ENCODE assay signal across 8 mouse cellular contexts in genomic region chr6:122719942-122720341, GRCm38 (mm10). TPM values are rescaled to one million over a fixed set of nuclear protein-coding genes. Genes with fewer than 3 reads are reported as not detected.
DNase-seq lines count a peak whose midpoint lies in the region; ATAC-seq and TF ChIP-seq lines count a peak whose summit lies in the region.
"Had no signal": no experiment of that assay in that cellular context is flagged by ENCODE, and none has a peak within 500 bp of the region (broad histone marks: within the 10 kb centered on the region; RNA-seq: fewer than 3 reads in every experiment).

No protein-coding gene starts in this region.

- H3ac ChIP-seq in C2C12 (ENCODE audit: control insufficient read depth, insufficient read length, low read depth) = no peak overlapping the region

- WGBS in embryonic facial prominence, embryonic 14.5 days = 22% methylated on average over 2 of the region's 2 CpGs
- 32% methylated on average over 2 of the region's 2 CpGs for WGBS in limb, embryonic 10.5 days

- no peak overlapping the region for H3K9ac ChIP-seq in embryonic facial prominence, embryonic 14.5 days (ENCODE audit: low read depth, low read length)
- H3K9ac ChIP-seq: heart, embryonic 15.5 days had no signal

- no peaks in the 10 kb centered on the region for H3K9me3 ChIP-seq in embryonic facial prominence, embryonic 14.5 days (ENCODE audit: control insufficient read depth, low read length)
- no peaks in the 10 kb centered on the region for H3K9me3 ChIP-seq in limb, embryonic 10.5 days (replicated peaks)
- H3K9me3 ChIP-seq: heart, embryonic 15.5 days had no signal

- no peak overlapping the region for H3K4me2 ChIP-seq in embryonic facial prominence, embryonic 14.5 days (ENCODE audit: low read depth, low read length)
- H3K4me2 ChIP-seq: heart, embryonic 15.5 days had no signal

- peak; percentile 47; the same call in 1 of the 2 replicates for ATAC-seq in embryonic facial prominence, embryonic 14.5 days (ENCODE audit: low read depth)
- ATAC-seq in hematopoietic stem cell, adult 5-6 weeks (replicated peaks in 1 of 2; ENCODE audit: insufficient read depth in 1 of 2, low FRiP score in 2 of 2, low TSS enrichment in 1 of 2, low read depth in 1 of 2, poor library complexity in 2 of 2, severe bottlenecking in 2 of 2) = peak; percentile 56 to 86

- no peaks in the 10 kb centered on the region for H3K79me3 ChIP-seq in C2C12 (ENCODE audit: low read depth)

- no peaks in the 10 kb centered on the region for H3K79me2 ChIP-seq in C2C12 (ENCODE audit: control insufficient read depth, insufficient read depth)

- H3K27me3 ChIP-seq in C2C12 (ENCODE audit: control insufficient read depth, insufficient read depth, insufficient read length) = no peaks in the 10 kb centered on the region
- no peaks in the 10 kb centered on the region for H3K27me3 ChIP-seq in embryonic facial prominence, embryonic 14.5 days (replicated peaks; ENCODE audit: control insufficient read depth, insufficient read depth, low read length)
- H3K27me3 ChIP-seq in limb, embryonic 10.5 days (ENCODE audit: low read depth, poor library complexity, severe bottlenecking) = no peaks in the 10 kb centered on the region
- H3K27me3 ChIP-seq: heart, embryonic 15.5 days had no signal

- no peaks in the 10 kb centered on the region for H3K36me3 ChIP-seq in C2C12 (ENCODE audit: control insufficient read depth, insufficient read depth)
- no peaks in the 10 kb centered on the region for H3K36me3 ChIP-seq in embryonic facial prominence, embryonic 14.5 days (ENCODE audit: control insufficient read depth, insufficient read depth, low read length)
- H3K36me3 ChIP-seq in limb, embryonic 10.5 days = no peaks in the 10 kb centered on the region
- H3K36me3 ChIP-seq: heart, embryonic 15.5 days had no signal

- H3K27ac ChIP-seq in embryonic facial prominence, embryonic 14.5 days (replicated peaks; ENCODE audit: low read depth, low read length) = no peak overlapping the region
- no peak overlapping the region for H3K27ac ChIP-seq in limb, embryonic 10.5 days
- H3K27ac ChIP-seq: heart, embryonic 15.5 days had no signal

- H3K4me1 ChIP-seq in embryonic facial prominence, embryonic 14.5 days (ENCODE audit: control insufficient read depth, insufficient read depth, low read length) = no peaks in the 10 kb centered on the region
- peaks cover 4% of the 10 kb centered on the region for H3K4me1 ChIP-seq in limb, embryonic 10.5 days

- TF ChIP-seq CTCF in C2C12 (IDR thresholded peaks at IDR 0.05; ENCODE audit: control insufficient read depth, insufficient read depth, insufficient read length) = peak; percentile 38

- H3K4me3 ChIP-seq in C2C12 (ENCODE audit: insufficient read depth, poor library complexity, severe bottlenecking) = no peak overlapping the region
- H3K4me3 ChIP-seq in embryonic facial prominence, embryonic 14.5 days (ENCODE audit: low read depth, low read length) = no peak overlapping the region
- H3K4me3 ChIP-seq in limb, embryonic 10.5 days = no peak overlapping the region
- H3K4me3 ChIP-seq: heart, embryonic 15.5 days had no signal

- peak; percentile 91 for DNase-seq in 3T3-L1 (ENCODE audit: low read depth, low spot score)
- peak; percentile 71 to 85 for DNase-seq in adrenal gland, postnatal 36 days
- DNase-seq in embryonic facial prominence, embryonic 14.5 days (ENCODE audit: low spot score) = peak; percentile 73
- peak; percentile 63 for DNase-seq in limb, embryonic 10.5 days (ENCODE audit: low spot score)
- DNase-seq in retina, postnatal 1 day = peak; percentile 55

TF ChIP-seq in C2C12, 6 proteins besides CTCF, POLR2A, EP300 and RAD21:
- TF ChIP-seq MYOG (IDR thresholded peaks at IDR 0.05; ENCODE audit: control insufficient read depth, extremely low read depth, insufficient read length) (no peak), MYOD1 (IDR thresholded peaks at IDR 0.05; ENCODE audit: control insufficient read depth, insufficient read length, low read depth) (no peak), CEBPB (IDR thresholded peaks at IDR 0.05; ENCODE audit: low read depth) (no peak), USF1 (IDR thresholded peaks at IDR 0.05; ENCODE audit: low read depth) (no peak), MAX (IDR thresholded peaks at IDR 0.05) (no peak), FOSL1 (IDR thresholded peaks at IDR 0.05; ENCODE audit: insufficient read depth, low read length, poor library complexity, severe bottlenecking) (no peak)

RNA-seq across cellular contexts. Expression of gene Nanog, which starts 12.7 kb away (rescaled TPM):
- 0.27 TPM for polyA plus RNA-seq in C2C12 (2012; fragmentation: generic; extraction: Trizol)
- not detected for total RNA-seq in adrenal gland, postnatal 36 days (2021)
- polyA plus RNA-seq in embryonic facial prominence, embryonic 14.5 days (2014; fragmentation: Nextera tagmentation; extraction: Ambion mirVana) = 0.11 and 0.33 TPM in 2 replicates
- not detected in 2 replicates for total RNA-seq in hematopoietic stem cell, adult 5-6 weeks (2017)
- 0.11 TPM in 1 of 2 replicates, not detected in the other for polyA plus RNA-seq in limb, embryonic 10.5 days (2016; fragmentation: Nextera tagmentation; extraction: Ambion mirVana)
